Mouse (Mus musculus) embryonic facial prominence, embryonic 10.5 days (tissue): ENCODE results near the gene Arpc3. TPM values are rescaled to one million over a fixed set of nuclear protein-coding genes. Genes with fewer than 3 reads are reported as not detected.
"Not testable (repeated sequence)": the region's sequence is repeated elsewhere in the genome, so short reads cannot be mapped to it uniquely, and the experiment has no call there.

Source experiments
- DNase-seq: peaks from one replicate; pipeline ENCODE4 v3.0.0-alpha.2; 2017; ENCODE audit warnings: low spot score
- H3K27ac ChIP-seq: fragments of 300-500 bp; sonication (generic); replicated peaks from 2 replicates; pipeline ENCODE4 v1.5.1; 2016; ENCODE audit warnings: mild to moderate bottlenecking
- H3K27me3 ChIP-seq: fragments of 300-500 bp; sonication (generic); replicated peaks from 2 replicates; pipeline ENCODE4 v1.6.1; 2016; ENCODE audit warnings: low read depth, mild to moderate bottlenecking; ENCODE audit not compliant: poor library complexity, severe bottlenecking
- H3K36me3 ChIP-seq: fragments of 300-500 bp; sonication (generic); replicated peaks from 2 replicates; pipeline ENCODE4 v1.6.1; 2016; ENCODE audit warnings: mild to moderate bottlenecking, moderate library complexity
- H3K4me1 ChIP-seq: fragments of 300-500 bp; sonication (generic); 2 replicates; pipeline ENCODE4 v1.6.1; 2016
- H3K4me3 ChIP-seq: fragments of 300-500 bp; sonication (generic); 2 replicates; pipeline ENCODE4 v1.5.1; 2016; ENCODE audit warnings: mild to moderate bottlenecking, moderate library complexity
- H3K9me3 ChIP-seq: fragments of 300-500 bp; sonication (generic); 2 replicates; pipeline ENCODE4 v1.6.1; 2016; ENCODE audit warnings: mild to moderate bottlenecking
- WGBS: fragments of 180-500 bp; shearing (Covaris S2); methylation state at CpG from one replicate; pipeline ENCODE4 v1.1.7; 2016; 5-methylcytosine and 5-hydroxymethylcytosine counted together
- polyA plus RNA-seq: library from polyadenylated mRNA; unstranded; fragments of >200 nt; fragmentation: Nextera tagmentation; extraction: Ambion mirVana; gene quantifications from 2 replicates; pipeline ENCODE4 v1.2.1, GENCODE M21; 2016

Gene Arpc3
- polyA plus RNA-seq, 1 experiment from 2014 or later: 85.5 TPM

DNA sequence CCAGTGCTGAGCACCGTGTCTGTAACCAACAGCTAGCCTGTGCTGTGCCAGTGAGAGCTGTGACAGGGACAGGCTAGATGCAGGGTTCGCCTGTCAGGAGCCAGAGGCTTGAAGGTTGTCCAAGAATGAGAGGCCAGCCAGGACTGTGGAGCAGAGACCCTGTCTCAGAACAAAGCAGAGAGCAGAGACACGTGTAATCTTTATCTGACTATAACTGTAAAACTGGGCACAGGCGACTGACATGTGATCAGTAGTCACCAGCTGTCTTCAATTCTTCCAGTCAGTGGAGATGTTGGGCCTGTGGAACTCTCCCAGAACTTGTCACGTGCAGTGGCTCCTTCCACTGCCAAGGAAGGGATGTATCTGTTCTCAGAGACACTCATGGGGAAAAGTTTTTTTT is 11.1 kb downstream of the Arpc3 start:
- 0 out of 2 replicates have a peak, but pooled peaks cover 6% of the 10 kb centered on the region for H3K9me3 ChIP-seq
- peaks cover 96% of the 10 kb centered on the region for H3K36me3 ChIP-seq
- no peaks in the 10 kb centered on the region for H3K27me3 ChIP-seq
- 89% methylated on average over 5 of the region's 5 CpGs for WGBS
- no peak overlapping the region for H3K27ac ChIP-seq
- H3K4me3 ChIP-seq: no peak overlapping the region
- no peak for DNase-seq
- H3K4me1 ChIP-seq: no peaks in the 10 kb centered on the region

GRCm38 (mm10) chr5:122403362-122403761 is 11.7 kb downstream of the Arpc3 start:
- Histone ChIP-seq H3K36me3 (peaks cover 95% of the 10 kb centered on the region), H3K27ac (no peak overlapping the region), H3K4me1 (no peaks in the 10 kb centered on the region), H3K9me3 (0 out of 2 replicates have a peak, but pooled peaks cover 6% of the 10 kb centered on the region), H3K4me3 (no peak overlapping the region), H3K27me3 (no peaks in the 10 kb centered on the region)
- DNase-seq: no peak
- WGBS: 93% methylated on average over 12 of the region's 12 CpGs

GRCm38 (mm10) chr5:122405537-122405936 is 13.9 kb downstream of the Arpc3 start:
- Histone ChIP-seq H3K4me3 (no peak overlapping the region), H3K9me3 (0 out of 2 replicates have a peak, but pooled peaks cover 6% of the 10 kb centered on the region), H3K27me3 (no peaks in the 10 kb centered on the region), H3K27ac (no peak overlapping the region), H3K4me1 (no peaks in the 10 kb centered on the region), H3K36me3 (peaks cover 86% of the 10 kb centered on the region)
- DNase-seq: no peak
- 95% methylated on average over 10 of the region's 10 CpGs for WGBS

GRCm38 (mm10) chr5:122409692-122410645 is 18.3 kb downstream of the Arpc3 start:
- 84% methylated on average over 19 of the region's 19 CpGs for WGBS

DNA sequence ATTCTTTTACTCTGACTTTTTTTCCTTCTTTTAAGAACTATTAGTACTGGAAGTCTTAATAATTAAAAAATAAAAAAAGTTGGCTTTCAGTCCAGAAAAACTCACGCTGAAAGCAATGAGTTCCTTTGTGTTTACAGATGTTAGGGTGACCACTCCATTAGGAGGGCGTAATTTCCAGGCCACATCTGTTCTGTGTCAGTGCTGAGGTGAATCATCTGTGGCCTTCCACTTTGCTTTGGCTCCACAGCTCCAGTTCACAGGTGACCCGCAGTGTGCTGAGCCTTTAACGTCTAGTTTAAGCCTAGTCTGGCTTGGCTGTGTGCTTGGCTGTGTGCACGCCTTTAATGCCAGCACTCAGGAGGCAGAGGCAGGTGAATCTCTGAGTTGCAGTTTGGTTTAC is 20.2 kb downstream of the Arpc3 start:
- Histone ChIP-seq H3K27me3 (no peaks in the 10 kb centered on the region), H3K27ac (no peak overlapping the region), H3K4me1 (0 out of 2 replicates have a peak, but pooled peaks cover 2% of the 10 kb centered on the region), H3K4me3 (no peak overlapping the region), H3K36me3 (peaks cover 24% of the 10 kb centered on the region), H3K9me3 (0 out of 2 replicates have a peak, but pooled peaks cover under 1% of the 10 kb centered on the region)
- 82% methylated on average over 5 of the region's 5 CpGs for WGBS
- DNase-seq: no peak

More at GRCm38 (mm10) chr5:122409692-122410645, 18.3 kb downstream of the Arpc3 start:
- no peak for DNase-seq
- no peak overlapping the region for H3K27ac ChIP-seq
- no peaks in the 10 kb centered on the region for H3K27me3 ChIP-seq
- H3K4me1 ChIP-seq: 0 out of 2 replicates have a peak, but pooled peaks cover 2% of the 10 kb centered on the region
- H3K36me3 ChIP-seq: peaks cover 43% of the 10 kb centered on the region
- H3K4me3 ChIP-seq: no peak overlapping the region
- H3K9me3 ChIP-seq: 0 out of 2 replicates have a peak, but pooled peaks cover 6% of the 10 kb centered on the region

DNA sequence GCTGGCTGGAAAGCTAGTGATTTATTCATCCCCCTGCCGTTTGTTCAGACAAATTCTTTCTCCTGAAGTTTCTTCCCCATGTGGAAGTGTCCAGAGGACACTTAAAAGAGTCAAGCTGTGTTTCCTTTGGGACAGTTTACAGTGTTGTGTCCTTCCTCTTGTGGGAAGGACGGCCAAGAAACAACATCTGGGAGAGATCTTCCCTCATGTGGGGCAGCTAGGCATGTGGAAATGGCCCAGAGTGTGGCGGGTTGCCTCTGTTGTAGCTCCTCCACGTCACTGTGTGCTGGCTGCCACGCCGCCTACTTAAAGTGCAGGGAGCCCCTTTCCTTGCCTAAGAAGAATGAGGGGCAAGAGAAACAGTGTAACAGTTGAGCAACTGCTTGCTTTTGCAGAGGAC is 21.1 kb downstream of the Arpc3 start:
- Histone ChIP-seq H3K4me3 (no peak overlapping the region), H3K27ac (no peak overlapping the region), H3K36me3 (peaks cover 14% of the 10 kb centered on the region), H3K9me3 (no peaks in the 10 kb centered on the region), H3K4me1 (0 out of 2 replicates have a peak, but pooled peaks cover 2% of the 10 kb centered on the region), H3K27me3 (no peaks in the 10 kb centered on the region)
- DNase-seq: no peak
- 62% methylated on average over 6 of the region's 6 CpGs for WGBS

DNA sequence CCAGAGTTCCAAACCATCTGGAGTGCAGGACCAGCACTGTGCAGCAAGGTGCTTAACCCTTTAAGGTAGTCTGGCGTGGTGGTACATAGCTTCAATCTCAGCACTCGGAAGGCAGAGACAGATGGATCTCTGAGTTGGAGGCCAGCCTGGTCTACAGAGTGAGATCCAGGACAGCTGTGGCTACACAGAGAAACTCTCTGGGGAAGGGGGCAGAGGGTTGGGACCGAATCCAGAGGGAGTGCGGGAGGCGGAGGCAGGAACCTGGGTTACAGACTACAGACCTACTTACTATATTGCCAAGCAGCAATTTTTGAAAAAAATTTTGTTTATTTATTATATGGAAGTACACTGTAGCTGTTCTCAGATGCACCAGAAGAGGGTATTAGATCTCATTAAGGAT is 22.7 kb downstream of the Arpc3 start:
- no peak for DNase-seq
- Histone ChIP-seq H3K9me3 (no peaks in the 10 kb centered on the region), H3K27me3 (no peaks in the 10 kb centered on the region), H3K4me3 (no peak overlapping the region), H3K4me1 (0 out of 2 replicates have a peak, but pooled peaks cover 2% of the 10 kb centered on the region), H3K36me3 (peaks cover 12% of the 10 kb centered on the region), H3K27ac (no peak overlapping the region)
- 93% methylated on average over 5 of the region's 5 CpGs for WGBS

DNA sequence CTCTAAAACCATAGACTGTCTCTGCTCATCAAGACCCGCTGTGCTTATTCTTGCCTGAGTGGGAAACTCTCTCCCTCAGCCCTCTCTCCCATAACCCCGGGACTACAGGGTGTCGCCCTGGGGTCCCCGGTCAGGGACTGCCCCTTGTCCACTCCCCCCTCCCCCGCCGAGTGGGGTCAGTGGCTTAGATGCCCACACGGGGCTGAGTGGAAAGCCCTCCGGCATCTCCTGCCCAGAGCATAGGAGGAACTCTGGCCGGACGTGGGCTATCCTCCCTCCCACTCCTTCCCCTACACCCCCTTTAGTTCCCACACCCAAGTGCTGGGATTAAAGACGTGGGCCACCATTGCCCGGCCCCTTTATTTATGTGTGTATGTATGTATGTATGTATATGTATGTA is 23.8 kb downstream of the Arpc3 start:
- H3K9me3 ChIP-seq: no peaks in the 10 kb centered on the region
- H3K27me3 ChIP-seq: no peaks in the 10 kb centered on the region
- H3K36me3 ChIP-seq: peaks cover under 1% of the 10 kb centered on the region; the same call in 1 of the 2 replicates
- WGBS: 88% methylated on average over 12 of the region's 12 CpGs
- no peak overlapping the region for H3K4me3 ChIP-seq
- DNase-seq: no peak
- no peak overlapping the region for H3K27ac ChIP-seq
- H3K4me1 ChIP-seq: 0 out of 2 replicates have a peak, but pooled peaks cover 2% of the 10 kb centered on the region

DNA sequence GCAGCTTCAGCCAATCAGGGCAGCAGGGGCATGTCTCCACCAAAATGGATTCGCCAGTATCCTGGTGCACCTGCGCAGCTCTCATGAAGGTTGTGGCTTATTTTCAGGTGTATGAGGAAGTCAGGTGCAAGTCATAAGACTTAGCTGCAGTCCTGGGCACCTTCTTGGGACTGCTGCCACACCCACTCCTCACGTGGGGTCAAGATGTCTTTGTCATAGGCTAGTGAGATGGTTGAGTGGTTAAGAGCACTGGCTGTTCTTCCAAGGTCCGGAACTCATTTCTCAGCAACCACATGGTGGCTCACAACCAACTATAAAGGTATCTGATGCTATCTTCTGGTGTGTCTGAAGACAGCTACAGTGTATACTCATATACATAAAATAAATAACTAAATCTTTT is 29.0 kb downstream of the Arpc3 start:
- not testable (repeated sequence) for H3K4me3 ChIP-seq, DNase-seq, H3K27me3 ChIP-seq, H3K27ac ChIP-seq, H3K9me3 ChIP-seq
- Histone ChIP-seq H3K36me3 (peaks cover 10% of the 10 kb centered on the region), H3K4me1 (peaks cover 18% of the 10 kb centered on the region)
- WGBS: 68% methylated on average over 4 of the region's 4 CpGs

GRCm38 (mm10) chr5:122421271-122422068 is 29.8 kb downstream of the Arpc3 start, which contains the start of gene Anapc7:
Gene Anapc7 (plus strand): TSS chr5:122421693.
- 26% methylated on average over 17 of the region's 17 CpGs for WGBS
- Histone ChIP-seq H3K4me3 (peak within 1 kb of the TSS; percentile 80), H3K27me3 (no peaks in the 10 kb centered on the region), H3K4me1 (peaks cover 18% of the 10 kb centered on the region), H3K9me3 (no peaks in the 10 kb centered on the region), H3K36me3 (peaks cover 18% of the 10 kb centered on the region), H3K27ac (peak within 1 kb of the TSS; percentile 96)
- DNase-seq: no peak

GRCm38 (mm10) chr5:122422071-122422964 is 30.6 kb downstream of the Arpc3 start:
- under 1% methylated on average over 73 of the region's 73 CpGs for WGBS
- Histone ChIP-seq H3K27me3 (no peaks in the 10 kb centered on the region), H3K36me3 (peaks cover 27% of the 10 kb centered on the region), H3K9me3 (no peaks in the 10 kb centered on the region), H3K27ac (peak overlapping the region; percentile 96), H3K4me1 (peaks cover 18% of the 10 kb centered on the region), H3K4me3 (peak overlapping the region; percentile 80)
- peak; percentile 89 for DNase-seq
